Mouse (Mus musculus) lung, embryonic 16.5 days (tissue): ENCODE measurements around the gene Pld2. TPM values are rescaled to one million over a fixed set of nuclear protein-coding genes. Genes with fewer than 3 reads are reported as not detected.

ENCODE experiments used
- ATAC-seq: fragments of 200-750 bp; cut with Nextera tagmentation; 2 replicates; pipeline ENCODE4 v1.8.0; 2017; ENCODE audit warnings: low read depth, mild to moderate bottlenecking, moderate library complexity
- H3K27ac ChIP-seq: fragments of 300-500 bp; sonication (generic); 2 replicates; pipeline ENCODE4 v1.5.1; 2014; ENCODE audit warnings: mild to moderate bottlenecking, control low read depth, low read length
- H3K27me3 ChIP-seq: fragments of 300-500 bp; sonication (generic); 2 replicates; pipeline ENCODE4 v1.6.1; 2014; ENCODE audit warnings: low read depth, low read length, mixed read lengths; ENCODE audit not compliant: control insufficient read depth, insufficient read depth
- H3K36me3 ChIP-seq: fragments of 300-500 bp; sonication (generic); 2 replicates; pipeline ENCODE4 v1.6.1; 2014; ENCODE audit warnings: low read length; ENCODE audit not compliant: control insufficient read depth, insufficient read depth
- H3K4me1 ChIP-seq: fragments of 300-500 bp; sonication (generic); replicated peaks from 2 replicates; pipeline ENCODE4 v1.6.1; 2014; ENCODE audit warnings: low read length, mixed read lengths; ENCODE audit not compliant: control insufficient read depth, insufficient read depth
- H3K4me2 ChIP-seq: fragments of 300-500 bp; sonication (generic); 2 replicates; pipeline ENCODE4 v1.6.1; 2014; ENCODE audit warnings: low read depth, low read length, control low read depth
- H3K4me3 ChIP-seq: fragments of 300-500 bp; sonication (generic); 2 replicates; pipeline ENCODE4 v1.5.1; 2014; ENCODE audit warnings: mild to moderate bottlenecking, low read length, control low read depth
- H3K9ac ChIP-seq: fragments of 300-500 bp; sonication (generic); 2 replicates; pipeline ENCODE4 v1.6.1; 2014; ENCODE audit warnings: low read length, control low read depth
- H3K9me3 ChIP-seq: fragments of 300-500 bp; sonication (generic); 2 replicates; pipeline ENCODE4 v1.6.1; 2016; ENCODE audit warnings: low read length; ENCODE audit not compliant: control insufficient read depth
- WGBS: fragments of 180-500 bp; shearing (Covaris S2); extraction: QIAGEN DNeasy Blood & Tissue Kit; methylation state at CpG from one replicate; pipeline ENCODE4 v1.1.7; 2014; 5-methylcytosine and 5-hydroxymethylcytosine counted together
- polyA plus RNA-seq: library from polyadenylated mRNA; unstranded; fragments of >200 nt; fragmentation: Nextera tagmentation; extraction: Ambion mirVana; gene quantifications from 2 replicates; pipeline ENCODE4 v1.2.1, GENCODE M21; 2015

Gene Pld2
- polyA plus RNA-seq, 1 experiment from 2014 or later: 12.5 TPM

- no peaks in the 10 kb centered on the region for H3K36me3 ChIP-seq
- ATAC-seq: no peak
- 66% methylated on average over 2 of the region's 2 CpGs for WGBS
- H3K27ac ChIP-seq: no peak overlapping the region
- H3K4me2 ChIP-seq: no peak overlapping the region
- no peaks in the 10 kb centered on the region for H3K4me1 ChIP-seq
- H3K9me3 ChIP-seq: no peaks in the 10 kb centered on the region
- H3K9ac ChIP-seq: no peak overlapping the region
- no peak overlapping the region for H3K4me3 ChIP-seq
- H3K27me3 ChIP-seq: no peaks in the 10 kb centered on the region; the same call in 1 of the 2 replicates
These were observed 28.6 kb upstream of the Pld2 start for GRCm38 (mm10) chr11:70511242-70511641.

- H3K9me3 ChIP-seq: no peaks in the 10 kb centered on the region
- no peak overlapping the region for H3K27ac ChIP-seq
- no peak overlapping the region for H3K4me3 ChIP-seq
- ATAC-seq: no peak
- no peak overlapping the region for H3K4me2 ChIP-seq
- no peaks in the 10 kb centered on the region for H3K4me1 ChIP-seq
- no peak overlapping the region for H3K9ac ChIP-seq
- WGBS: 91% methylated on average over 7 of the region's 7 CpGs
- no peaks in the 10 kb centered on the region for H3K36me3 ChIP-seq
- H3K27me3 ChIP-seq: no peaks in the 10 kb centered on the region; the same call in 1 of the 2 replicates
These were observed 28.0 kb upstream of the Pld2 start for GRCm38 (mm10) chr11:70511825-70512224.

- Histone ChIP-seq H3K4me2 (no peak overlapping the region), H3K27me3 (no peaks in the 10 kb centered on the region), H3K4me1 (no peaks in the 10 kb centered on the region), H3K36me3 (no peaks in the 10 kb centered on the region), H3K9me3 (no peaks in the 10 kb centered on the region), H3K27ac (no peak overlapping the region), H3K4me3 (no peak overlapping the region), H3K9ac (no peak overlapping the region)
- no peak for ATAC-seq
- WGBS: 70% methylated on average over 7 of the region's 7 CpGs
These were observed 27.0 kb upstream of the Pld2 start for GRCm38 (mm10) chr11:70512709-70513342.

GRCm38 (mm10) chr11:70513520-70513919 lies 26.3 kb upstream of the Pld2 start:
- H3K27ac ChIP-seq: no peak overlapping the region
- no peaks in the 10 kb centered on the region for H3K4me1 ChIP-seq
- H3K9me3 ChIP-seq: no peaks in the 10 kb centered on the region
- H3K9ac ChIP-seq: no peak overlapping the region
- no peaks in the 10 kb centered on the region for H3K36me3 ChIP-seq
- no peak overlapping the region for H3K4me2 ChIP-seq
- no peak overlapping the region for H3K4me3 ChIP-seq
- ATAC-seq: no peak
- H3K27me3 ChIP-seq: no peaks in the 10 kb centered on the region
- WGBS: 58% methylated on average over 11 of the region's 11 CpGs

- Histone ChIP-seq H3K36me3 (no peaks in the 10 kb centered on the region), H3K4me1 (no peaks in the 10 kb centered on the region), H3K4me3 (no peak within 1 kb of the TSS), H3K27ac (no peak within 1 kb of the TSS), H3K9me3 (no peaks in the 10 kb centered on the region), H3K27me3 (no peaks in the 10 kb centered on the region), H3K4me2 (no peak within 1 kb of the TSS), H3K9ac (no peak within 1 kb of the TSS)
- no peak for ATAC-seq
- 86% methylated on average over 7 of the region's 7 CpGs for WGBS
These were observed 25.6 kb upstream of the Pld2 start, which contains the start of gene Vmo1 for GRCm38 (mm10) chr11:70514288-70514687. Vmo1 (minus strand) TSS chr11:70514616.

- Histone ChIP-seq H3K27me3 (no peaks in the 10 kb centered on the region), H3K4me3 (no peak overlapping the region), H3K9me3 (no peaks in the 10 kb centered on the region), H3K4me2 (no peak overlapping the region), H3K4me1 (0 out of 2 replicates have a peak, but pooled peaks cover 3% of the 10 kb centered on the region), H3K9ac (no peak overlapping the region), H3K27ac (no peak overlapping the region), H3K36me3 (no peaks in the 10 kb centered on the region)
- WGBS: 8% methylated on average over 2 of the region's 2 CpGs
- no peak for ATAC-seq
These were observed 23.5 kb upstream of the Pld2 start for GRCm38 (mm10) chr11:70516352-70516751.

GRCm38 (mm10) chr11:70518436-70518835 lies 21.4 kb upstream of the Pld2 start:
- Histone ChIP-seq H3K36me3 (no peaks in the 10 kb centered on the region), H3K4me2 (no peak overlapping the region), H3K27ac (no peak overlapping the region), H3K27me3 (no peaks in the 10 kb centered on the region), H3K9me3 (no peaks in the 10 kb centered on the region), H3K4me1 (0 out of 2 replicates have a peak, but pooled peaks cover 3% of the 10 kb centered on the region), H3K4me3 (no peak overlapping the region), H3K9ac (no peak overlapping the region)
- ATAC-seq: no peak
- 38% methylated on average over 1 of the region's 1 CpGs for WGBS

- Histone ChIP-seq H3K4me3 (peak within 1 kb of the TSS; percentile 49), H3K27ac (peak within 1 kb of the TSS; percentile 69; the same call in 1 of the 2 replicates), H3K9me3 (no peaks in the 10 kb centered on the region), H3K4me2 (peak within 1 kb of the TSS; percentile 68), H3K9ac (peak within 1 kb of the TSS; percentile 73), H3K27me3 (no peaks in the 10 kb centered on the region), H3K4me1 (0 out of 2 replicates have a peak, but pooled peaks cover 3% of the 10 kb centered on the region), H3K36me3 (no peaks in the 10 kb centered on the region)
- no peak for ATAC-seq
- 75% methylated on average over 10 of the region's 10 CpGs for WGBS
These were observed 20.9 kb upstream of the Pld2 start, which contains the start of gene Gltpd2 for GRCm38 (mm10) chr11:70518923-70519322. Gltpd2 (plus strand) TSS chr11:70519196.

GRCm38 (mm10) chr11:70520178-70520769 lies 19.6 kb upstream of the Pld2 start:
- H3K9me3 ChIP-seq: no peaks in the 10 kb centered on the region
- H3K4me3 ChIP-seq: peak overlapping the region; percentile 49

More at GRCm38 (mm10) chr11:70520178-70520769, 19.6 kb upstream of the Pld2 start:
- H3K27ac ChIP-seq: peak overlapping the region; percentile 69
- WGBS: 7% methylated on average over 41 of the region's 41 CpGs
- H3K36me3 ChIP-seq: no peaks in the 10 kb centered on the region
- peak; percentile 64 for ATAC-seq
- H3K27me3 ChIP-seq: no peaks in the 10 kb centered on the region
- peak overlapping the region; percentile 73 for H3K9ac ChIP-seq
- H3K4me1 ChIP-seq: peaks cover 3% of the 10 kb centered on the region; the same call in 1 of the 2 replicates
- peak overlapping the region; percentile 68 for H3K4me2 ChIP-seq
